Mouse (Mus musculus) intestine, embryonic 15.5 days (tissue): ENCODE data around the gene Lag3. TPM values are rescaled to one million over a fixed set of nuclear protein-coding genes. Genes with fewer than 3 reads are reported as not detected.
A peak's percentile ranks its signal among the peaks of the same experiment; 100 is the strongest.

Experiments
- ATAC-seq: fragments of 200-750 bp; cut with Nextera tagmentation; 2 replicates; pipeline ENCODE4 v1.8.0; 2017; ENCODE audit warnings: moderate TSS enrichment, moderate library complexity
- H3K27ac ChIP-seq: fragments of 300-500 bp; sonication (generic); 2 replicates; pipeline ENCODE4 v1.5.1; 2015; ENCODE audit warnings: mild to moderate bottlenecking, inconsistent platforms
- H3K27me3 ChIP-seq: fragments of 300-500 bp; sonication (generic); replicated peaks from 2 replicates; pipeline ENCODE4 v1.6.1; 2015; ENCODE audit warnings: inconsistent platforms
- H3K36me3 ChIP-seq: fragments of 300-500 bp; sonication (generic); 2 replicates; pipeline ENCODE4 v1.6.1; 2015; ENCODE audit warnings: inconsistent platforms
- H3K4me1 ChIP-seq: fragments of 300-500 bp; sonication (generic); replicated peaks from 2 replicates; pipeline ENCODE4 v1.6.1; 2015; ENCODE audit warnings: inconsistent platforms
- H3K4me2 ChIP-seq: fragments of 300-500 bp; sonication (generic); replicated peaks from 2 replicates; pipeline ENCODE4 v1.6.1; 2015; ENCODE audit warnings: mild to moderate bottlenecking, inconsistent platforms
- H3K4me3 ChIP-seq: fragments of 300-500 bp; sonication (generic); replicated peaks from 2 replicates; pipeline ENCODE4 v1.5.1; 2015; ENCODE audit warnings: inconsistent platforms
- H3K9ac ChIP-seq: fragments of 300-500 bp; sonication (generic); 2 replicates; pipeline ENCODE4 v1.6.1; 2015; ENCODE audit warnings: inconsistent platforms
- H3K9me3 ChIP-seq: fragments of 300-500 bp; sonication (generic); 2 replicates; pipeline ENCODE4 v1.6.1; 2016; ENCODE audit warnings: inconsistent platforms
- WGBS: fragments of 180-500 bp; shearing (Covaris S2); methylation state at CpG from one replicate; pipeline ENCODE4 v1.1.7; 2015; 5-methylcytosine and 5-hydroxymethylcytosine counted together
- polyA plus RNA-seq: library from polyadenylated mRNA; unstranded; fragments of >200 nt; fragmentation: Nextera tagmentation; extraction: Ambion mirVana; gene quantifications from 2 replicates; pipeline ENCODE4 v1.2.1, GENCODE M21; 2015

The Lag3 gene
- polyA plus RNA-seq, 1 experiment from 2014 or later = 2.2 TPM

DNA sequence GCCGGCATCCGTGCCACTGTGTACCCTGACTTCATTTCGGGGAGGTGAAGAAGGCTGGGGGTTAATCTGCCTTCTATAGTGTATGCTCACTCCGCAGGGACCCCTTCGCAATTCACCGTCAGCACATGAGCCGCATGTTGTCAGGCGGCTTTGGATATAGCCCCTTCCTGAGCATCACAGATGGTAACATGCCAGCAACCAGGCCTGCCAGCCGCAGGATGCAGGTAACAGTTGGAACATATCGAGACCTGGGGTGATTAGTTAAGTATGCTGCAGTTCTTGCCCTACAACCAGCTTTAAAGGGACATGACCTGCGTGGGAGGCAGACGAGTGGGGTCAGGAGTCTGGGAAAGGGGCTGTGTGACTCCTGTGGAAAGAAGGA, 20.8 kb upstream of the Lag3 start:
- Histone ChIP-seq H3K9ac (peak overlapping the region; percentile 80), H3K27ac (peak overlapping the region; percentile 95), H3K4me1 (peaks cover 21% of the 10 kb centered on the region), H3K36me3 (peaks cover 21% of the 10 kb centered on the region), H3K9me3 (no peaks in the 10 kb centered on the region), H3K27me3 (no peaks in the 10 kb centered on the region), H3K4me3 (peak overlapping the region; percentile 68), H3K4me2 (peak overlapping the region; percentile 78)
- WGBS = 41% methylated on average over 12 of the region's 12 CpGs
- ATAC-seq = no peak

DNA sequence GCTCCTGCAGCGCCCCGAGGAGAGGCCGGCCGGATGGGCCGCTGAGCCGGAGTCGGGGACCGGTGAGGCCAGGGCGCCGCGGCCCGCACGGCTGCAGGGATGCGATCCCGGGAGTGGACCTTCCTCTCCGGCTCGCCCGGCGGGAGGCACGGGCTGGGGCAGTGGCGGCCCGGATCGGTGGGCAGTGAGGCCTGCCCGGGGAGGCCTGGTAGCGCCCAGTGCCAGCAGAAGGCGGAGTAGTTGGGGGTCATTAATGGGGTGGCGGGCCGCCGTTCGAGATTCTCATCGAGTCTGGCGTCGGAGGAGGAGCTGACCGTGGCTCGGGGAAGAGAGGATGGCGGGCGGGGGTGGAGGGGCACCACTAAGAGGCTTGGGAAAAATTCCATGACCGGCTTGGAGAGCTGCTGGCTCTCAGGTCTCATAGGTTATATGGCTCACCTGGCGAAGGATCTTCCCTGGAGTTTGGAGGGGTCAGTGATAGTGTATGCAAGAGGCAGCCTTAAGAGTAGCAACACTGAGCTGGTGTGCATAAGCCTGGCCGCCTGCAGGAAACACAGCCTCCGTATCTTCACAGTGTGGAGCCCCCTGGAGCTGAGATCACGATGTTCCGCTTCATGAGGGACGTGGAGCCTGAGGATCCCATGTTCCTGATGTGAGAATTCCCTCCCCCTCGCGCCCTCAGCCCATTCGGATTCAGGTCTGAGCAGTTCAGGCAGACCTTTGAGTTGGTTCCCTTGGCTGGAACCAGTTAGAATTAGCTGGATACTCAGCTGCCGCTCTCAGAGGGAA, 20.2 kb upstream of the Lag3 start:
- no peaks in the 10 kb centered on the region for H3K27me3 ChIP-seq
- peak overlapping the region; percentile 78 for H3K4me2 ChIP-seq
- peak overlapping the region; percentile 95 for H3K27ac ChIP-seq
- H3K9me3 ChIP-seq = no peaks in the 10 kb centered on the region
- 2% methylated on average over 40 of the region's 48 CpGs for WGBS
- peaks cover 21% of the 10 kb centered on the region for H3K4me1 ChIP-seq
- ATAC-seq = peak; percentile 29
- peaks cover 17% of the 10 kb centered on the region for H3K36me3 ChIP-seq
- peak overlapping the region; percentile 80 for H3K9ac ChIP-seq
- peak overlapping the region; percentile 68 for H3K4me3 ChIP-seq

DNA sequence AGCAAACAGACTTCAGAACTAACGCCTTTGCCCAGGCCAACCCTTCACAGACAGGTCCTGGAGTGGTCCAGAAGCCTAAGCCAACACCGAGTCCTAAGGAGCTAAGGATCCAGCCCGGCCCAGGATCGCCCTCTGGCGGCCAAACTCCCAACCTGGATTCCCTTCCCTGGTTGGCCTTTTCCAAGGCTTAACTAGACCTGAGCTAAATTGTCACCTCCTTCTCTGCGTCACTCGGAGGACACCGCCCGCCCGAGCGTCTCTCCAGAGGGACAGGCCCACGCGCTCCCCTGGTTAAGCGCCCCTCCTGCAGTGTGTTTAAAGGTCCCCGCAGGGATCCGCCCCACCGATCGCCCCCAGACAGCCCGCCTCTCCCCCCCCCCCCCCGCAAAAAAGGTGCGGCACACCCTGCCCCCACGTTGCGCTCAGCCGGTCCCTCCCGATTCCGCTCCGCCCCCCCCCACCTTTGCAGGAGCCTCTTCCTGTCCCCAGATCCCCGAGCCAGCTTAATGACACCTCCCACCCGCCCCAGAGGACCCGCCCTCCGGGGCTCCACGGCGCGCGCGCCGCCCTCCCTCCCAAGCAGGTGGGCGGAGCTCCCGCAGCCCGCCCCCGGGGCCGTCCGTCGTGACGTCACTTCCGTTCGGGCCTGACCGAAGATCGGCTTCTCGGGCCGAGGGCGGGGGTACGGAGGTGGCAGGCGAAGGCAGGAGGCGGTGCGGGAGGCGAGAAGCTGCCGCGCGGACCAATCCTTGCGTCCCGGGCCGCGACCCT, 19.4 kb upstream of the Lag3 start, which contains the start of gene Mlf2:
Gene Mlf2, plus strand, starts transcription at position 633 of the 771 bp plus-strand sequence.
- Histone ChIP-seq H3K36me3 (peaks cover 9% of the 10 kb centered on the region), H3K27ac (peak within 1 kb of the TSS; percentile 95), H3K4me3 (peak within 1 kb of the TSS; percentile 68), H3K27me3 (no peaks in the 10 kb centered on the region), H3K4me2 (peak within 1 kb of the TSS; percentile 78), H3K9me3 (no peaks in the 10 kb centered on the region), H3K9ac (peak within 1 kb of the TSS; percentile 80), H3K4me1 (peaks cover 24% of the 10 kb centered on the region)
- peak; percentile 94 for ATAC-seq
- WGBS = under 1% methylated on average over 51 of the region's 64 CpGs

DNA sequence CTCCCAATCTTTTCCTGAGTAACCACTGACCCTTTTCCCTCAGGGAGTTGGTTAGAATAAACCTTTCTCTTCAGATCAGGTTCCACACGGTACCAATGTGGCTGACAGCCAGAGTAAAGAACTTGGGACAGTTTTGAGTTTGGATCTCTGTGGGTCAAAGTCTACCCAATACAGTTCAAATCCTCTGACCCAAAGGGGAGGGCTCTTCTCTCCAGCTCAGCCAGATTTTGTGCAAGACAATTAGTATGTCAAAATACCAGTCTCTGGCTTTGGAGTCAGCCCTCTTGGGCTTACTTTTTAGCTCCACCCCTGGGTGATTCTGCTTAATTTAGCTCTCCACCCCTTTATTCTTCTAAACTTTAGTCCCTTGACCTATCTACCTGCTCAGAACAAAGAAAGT, 18.7 kb upstream of the Lag3 start:
- no peak for ATAC-seq
- H3K4me3 ChIP-seq = peak overlapping the region; percentile 68
- H3K27ac ChIP-seq = peak overlapping the region; percentile 95
- H3K9ac ChIP-seq = peak overlapping the region; percentile 24
- H3K9me3 ChIP-seq = no peaks in the 10 kb centered on the region
- WGBS = 51% methylated on average over 1 of the region's 1 CpGs
- peaks cover 31% of the 10 kb centered on the region for H3K4me1 ChIP-seq
- H3K27me3 ChIP-seq = no peaks in the 10 kb centered on the region
- H3K4me2 ChIP-seq = peak overlapping the region; percentile 45
- peaks cover 9% of the 10 kb centered on the region for H3K36me3 ChIP-seq

DNA sequence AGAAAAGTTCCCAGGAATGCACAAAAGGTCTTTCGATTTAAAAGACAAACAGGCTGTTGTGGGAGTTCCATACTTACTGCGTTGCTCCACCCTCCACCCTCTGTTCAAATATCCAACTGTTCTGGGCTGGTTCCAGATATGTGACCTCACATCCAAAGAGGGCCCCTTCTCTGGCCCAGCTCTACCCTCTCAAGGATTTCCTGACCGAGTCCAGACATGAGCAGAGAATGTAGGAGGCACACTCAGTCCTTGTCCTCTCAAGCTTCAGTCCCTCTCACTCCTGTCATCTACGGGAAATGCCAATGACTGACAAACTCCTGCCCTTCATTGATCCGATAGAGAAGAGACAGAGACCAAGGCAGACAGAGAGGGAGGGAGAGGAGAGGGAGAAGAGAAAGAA, 14.4 kb upstream of the Lag3 start:
- Histone ChIP-seq H3K4me3 (peak overlapping the region; percentile 10), H3K9ac (peak overlapping the region; percentile 5; the same call in 1 of the 2 replicates), H3K27ac (peak overlapping the region; percentile 83), H3K36me3 (no peaks in the 10 kb centered on the region), H3K4me1 (peaks cover 21% of the 10 kb centered on the region), H3K27me3 (no peaks in the 10 kb centered on the region), H3K9me3 (no peaks in the 10 kb centered on the region), H3K4me2 (peak overlapping the region; percentile 50)
- WGBS = 15% methylated on average over 5 of the region's 5 CpGs
- ATAC-seq = peak; percentile 42

DNA sequence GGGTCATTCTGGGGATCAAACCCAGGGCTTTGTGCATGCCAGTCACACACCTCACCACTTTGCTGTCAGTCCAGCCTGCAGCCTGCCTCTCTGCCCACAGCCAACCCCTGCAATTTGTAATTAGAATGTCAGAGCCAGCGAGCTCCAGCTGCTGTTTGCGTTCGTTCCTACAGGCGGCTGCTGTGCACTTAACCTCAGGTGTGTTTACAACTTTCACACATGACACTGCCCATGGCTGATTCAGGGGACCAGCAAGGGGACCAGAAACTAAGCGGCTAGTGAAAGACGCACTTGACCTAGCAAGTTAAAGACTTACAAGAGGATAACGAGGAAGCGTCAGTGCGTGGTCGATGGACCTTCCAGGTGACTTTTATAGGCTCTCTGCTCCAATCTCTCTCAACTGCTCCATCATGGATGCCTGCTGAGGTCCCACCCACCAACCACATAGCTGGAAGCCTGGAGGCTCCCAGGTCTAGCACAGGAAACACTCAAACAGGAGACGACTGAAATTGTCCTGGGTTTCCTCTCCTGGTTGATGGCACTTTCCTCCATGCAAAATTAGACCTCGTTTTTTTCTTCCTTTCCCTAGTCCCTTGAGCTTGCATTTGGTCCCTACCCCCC, 13.8 kb upstream of the Lag3 start:
- peak overlapping the region; percentile 10 for H3K4me3 ChIP-seq
- 0 out of 2 replicates have a peak overlapping the region, but pooled peaks have one; percentile 20 for H3K9ac ChIP-seq
- 18% methylated on average over 12 of the region's 12 CpGs for WGBS
- H3K36me3 ChIP-seq = no peaks in the 10 kb centered on the region
- peaks cover 25% of the 10 kb centered on the region for H3K4me1 ChIP-seq
- H3K9me3 ChIP-seq = no peaks in the 10 kb centered on the region
- no peaks in the 10 kb centered on the region for H3K27me3 ChIP-seq
- H3K4me2 ChIP-seq = peak overlapping the region; percentile 50
- ATAC-seq = peak; percentile 24; the same call in 1 of the 2 replicates
- peak overlapping the region; percentile 83 for H3K27ac ChIP-seq

DNA sequence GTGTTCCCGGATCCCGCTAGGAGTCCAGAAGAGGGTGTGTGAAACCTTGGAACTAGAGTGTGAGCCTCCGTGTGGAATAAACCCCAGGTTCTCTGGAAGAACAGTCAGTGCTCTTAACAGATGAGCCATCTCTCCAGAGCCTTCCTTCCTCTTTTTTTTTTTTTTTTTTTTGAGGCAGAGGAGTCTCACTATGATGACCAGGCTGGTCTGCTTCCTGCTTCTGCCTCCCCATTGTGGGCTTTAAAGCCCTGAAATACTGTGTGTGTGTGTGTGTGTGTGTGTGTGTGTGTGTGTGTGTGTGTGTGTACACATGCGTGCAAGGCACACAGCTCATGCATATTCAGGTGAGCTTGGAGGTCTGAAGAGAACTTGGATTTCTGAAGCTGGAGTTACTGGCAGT, 10.0 kb upstream of the Lag3 start:
- no peaks in the 10 kb centered on the region for H3K9me3 ChIP-seq
- no peak overlapping the region for H3K9ac ChIP-seq
- no peak overlapping the region for H3K4me2 ChIP-seq
- H3K27ac ChIP-seq = peak overlapping the region; percentile 99
- peaks cover 41% of the 10 kb centered on the region for H3K4me1 ChIP-seq
- no peaks in the 10 kb centered on the region for H3K36me3 ChIP-seq
- no peak overlapping the region for H3K4me3 ChIP-seq
- no peak for ATAC-seq
- H3K27me3 ChIP-seq = no peaks in the 10 kb centered on the region
- 63% methylated on average over 4 of the region's 4 CpGs for WGBS

DNA sequence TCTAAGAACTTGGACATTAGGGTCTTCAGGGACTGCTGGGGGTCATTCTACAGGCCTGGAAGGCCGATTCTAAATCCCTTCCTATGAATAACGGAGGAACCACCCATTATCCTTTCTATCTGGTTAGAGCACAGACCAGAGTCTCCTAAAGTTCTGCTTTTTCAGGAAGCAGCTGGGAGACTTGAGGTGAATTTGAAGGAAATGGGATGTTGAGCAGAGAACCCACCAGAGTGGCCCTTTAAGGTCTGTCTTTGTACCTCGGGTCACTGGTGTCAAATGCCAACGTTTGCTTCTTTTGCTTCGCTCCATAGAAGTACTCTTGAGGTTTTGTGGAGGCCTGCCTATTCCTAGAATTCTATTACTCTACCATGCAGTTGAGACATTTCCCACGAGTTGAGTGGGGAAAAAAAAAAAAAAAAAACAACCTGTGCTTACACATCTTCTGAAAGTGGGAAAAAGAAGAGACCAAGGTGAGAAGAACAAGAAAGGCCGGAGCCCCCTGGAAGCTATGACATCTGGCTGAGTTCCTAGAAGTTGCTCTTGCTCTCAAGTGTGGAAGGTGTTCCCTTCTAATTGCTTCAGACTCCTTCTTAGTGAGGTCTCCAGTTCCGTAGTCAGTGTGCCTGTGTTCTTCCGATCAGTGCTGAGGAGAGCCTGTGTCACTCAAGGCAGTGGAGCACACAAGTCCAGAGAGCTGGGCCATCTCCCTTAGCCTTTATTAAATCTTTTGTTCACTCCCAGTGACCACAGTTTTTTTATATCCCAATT, 9.0 kb upstream of the Lag3 start:
- ATAC-seq = no peak
- no peaks in the 10 kb centered on the region for H3K27me3 ChIP-seq
- WGBS = 36% methylated on average over 9 of the region's 9 CpGs
- no peaks in the 10 kb centered on the region for H3K36me3 ChIP-seq
- H3K9me3 ChIP-seq = no peaks in the 10 kb centered on the region
- peaks cover 41% of the 10 kb centered on the region for H3K4me1 ChIP-seq
- H3K27ac ChIP-seq = peak overlapping the region; percentile 99
- peak overlapping the region; percentile 17; the same call in 1 of the 2 replicates for H3K9ac ChIP-seq
- peak overlapping the region; percentile 25; the same call in 1 of the 2 replicates for H3K4me3 ChIP-seq
- H3K4me2 ChIP-seq = peak overlapping the region; percentile 89

DNA sequence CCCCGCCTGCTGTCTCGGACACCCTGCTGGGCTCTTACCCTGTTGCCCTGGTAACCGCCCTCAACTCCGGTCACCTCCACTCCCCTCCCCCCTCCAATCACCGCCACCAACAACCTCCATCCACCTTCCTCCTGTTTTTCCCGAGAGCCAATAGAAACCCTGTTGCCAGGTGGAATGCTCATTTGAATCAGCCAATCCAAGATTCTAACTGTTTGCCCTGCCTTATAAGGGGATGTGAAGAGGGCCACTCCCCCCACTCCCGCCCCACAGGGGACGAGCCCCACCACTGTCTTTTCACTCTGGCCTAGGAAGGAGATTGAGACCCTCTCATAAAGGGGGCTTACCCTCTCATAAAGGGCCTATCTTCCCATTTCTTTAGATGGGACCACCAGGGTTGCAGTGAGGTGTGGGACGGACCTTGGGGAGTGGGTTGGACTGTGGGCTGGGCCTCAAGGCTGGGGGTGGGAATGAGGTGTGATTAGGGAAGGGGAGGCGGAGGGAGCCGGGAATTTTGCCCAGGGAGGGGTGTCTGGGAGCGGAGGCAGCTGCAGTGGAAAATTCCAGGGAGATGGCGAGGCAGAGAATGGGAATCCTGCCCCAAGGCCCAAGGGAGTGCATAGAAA, 8.3 kb upstream of the Lag3 start, which contains the start of gene Ptms:
Gene Ptms, minus strand, starts transcription at position 409 of the 623 bp plus-strand sequence.
- ATAC-seq = peak; percentile 83
- peak within 1 kb of the TSS; percentile 89 for H3K4me2 ChIP-seq
- peaks cover 2% of the 10 kb centered on the region; the same call in 1 of the 2 replicates for H3K36me3 ChIP-seq
- H3K4me1 ChIP-seq = peaks cover 43% of the 10 kb centered on the region
- 4% methylated on average over 13 of the region's 13 CpGs for WGBS
- H3K9me3 ChIP-seq = no peaks in the 10 kb centered on the region
- peak within 1 kb of the TSS; percentile 17; the same call in 1 of the 2 replicates for H3K9ac ChIP-seq
- peak within 1 kb of the TSS; percentile 99 for H3K27ac ChIP-seq
- peak within 1 kb of the TSS; percentile 25 for H3K4me3 ChIP-seq
- no peaks in the 10 kb centered on the region for H3K27me3 ChIP-seq

DNA sequence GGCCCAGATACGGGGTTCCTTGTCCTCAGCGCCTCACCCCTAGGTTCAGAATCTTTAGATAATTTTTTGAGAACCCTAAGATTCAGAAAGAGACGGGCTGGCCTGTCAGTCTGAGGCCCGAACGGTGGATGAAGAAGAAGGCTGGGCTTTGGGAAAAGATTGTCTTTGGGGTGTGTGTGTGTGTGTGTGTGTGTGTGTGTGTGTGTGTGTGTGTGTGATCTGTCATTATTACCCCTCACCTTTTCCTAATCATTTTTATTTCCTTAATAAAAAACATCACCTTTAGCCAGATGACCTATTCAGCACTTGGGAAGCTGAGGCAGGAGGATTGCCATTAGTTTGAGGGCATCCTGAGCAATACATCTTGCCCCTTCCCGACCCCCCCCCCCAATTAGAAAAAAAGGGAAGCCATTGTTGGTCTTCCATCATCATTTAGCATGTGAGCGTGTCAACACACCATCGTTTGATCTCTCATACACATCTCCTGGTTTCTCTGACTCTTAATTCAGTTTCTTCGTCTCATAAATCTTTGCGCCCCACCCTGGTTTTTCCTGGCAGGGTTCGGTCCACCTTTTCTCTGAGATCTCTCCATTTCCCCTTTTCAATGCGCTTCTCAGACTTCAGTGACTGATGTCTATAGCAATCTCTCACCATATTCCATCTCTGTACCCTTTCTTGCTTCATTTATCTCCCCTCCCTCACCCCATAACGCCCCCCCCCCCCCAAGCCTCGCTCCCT, 7.6 kb upstream of the Lag3 start:
- 15% methylated on average over 14 of the region's 14 CpGs for WGBS
- Histone ChIP-seq H3K9me3 (no peaks in the 10 kb centered on the region), H3K4me2 (peak overlapping the region; percentile 89), H3K9ac (no peak overlapping the region; the same call in 1 of the 2 replicates), H3K27ac (peak overlapping the region; percentile 99), H3K27me3 (no peaks in the 10 kb centered on the region), H3K4me1 (peaks cover 46% of the 10 kb centered on the region), H3K36me3 (peaks cover 6% of the 10 kb centered on the region), H3K4me3 (peak overlapping the region; percentile 97)
- no peak for ATAC-seq
